Mouse (Mus musculus): ENCODE data around the gene Defb25.
"Not testable (repeated sequence)": the region's sequence is repeated elsewhere in the genome, so short reads cannot be mapped to it uniquely, and the experiment has no call there.

The Defb25 gene

GRCm38 (mm10) chr2:152622953-152623352 lies at the start of gene Defb25:
Gene Defb25, minus strand, starts transcription at chr2:152623053.
- no peak for DNase-seq

DNA sequence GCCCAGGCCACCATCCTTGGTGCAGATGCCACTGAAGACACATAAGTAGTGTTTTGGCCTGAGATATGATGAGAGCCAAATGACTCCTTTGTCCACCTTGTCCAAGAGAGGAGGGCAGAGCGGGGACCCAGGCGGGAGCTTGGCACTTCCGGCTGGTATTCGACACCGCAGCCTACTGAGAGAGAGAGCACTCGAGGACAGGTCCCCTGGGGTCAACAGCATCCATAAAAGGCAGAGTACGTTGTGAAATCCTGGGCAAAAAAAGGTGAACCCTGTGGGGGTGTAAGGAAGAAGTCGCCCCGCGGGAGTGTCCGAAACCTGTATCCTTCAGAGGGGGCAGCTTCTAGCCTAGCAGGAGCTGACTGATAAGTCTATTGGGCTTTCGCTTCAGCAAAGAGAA lies 49.3 kb upstream of the Defb25 start:
- DNase-seq: no peak

DNA sequence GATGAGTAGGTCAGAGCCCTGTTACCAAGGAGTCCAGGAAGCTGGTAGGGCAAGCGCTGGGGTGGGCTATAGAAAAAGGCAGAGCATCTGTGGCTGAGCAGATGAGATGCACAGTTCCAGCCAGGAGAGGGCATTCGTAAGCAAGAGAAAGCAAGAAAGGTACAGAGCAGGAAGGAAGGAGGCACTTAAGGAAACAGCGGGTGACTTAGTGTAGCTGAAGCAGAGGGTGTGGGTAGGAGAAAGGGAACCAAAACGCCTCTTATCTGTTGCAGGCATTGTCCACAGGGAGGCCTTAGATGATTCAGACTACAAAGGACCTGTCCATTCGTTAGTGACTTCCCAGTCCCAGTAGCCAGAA lies 48.8 kb upstream of the Defb25 start:
- DNase-seq: no peak

GRCm38 (mm10) chr2:152670983-152671641 lies 48.3 kb upstream of the Defb25 start:
- DNase-seq: no peak

DNA sequence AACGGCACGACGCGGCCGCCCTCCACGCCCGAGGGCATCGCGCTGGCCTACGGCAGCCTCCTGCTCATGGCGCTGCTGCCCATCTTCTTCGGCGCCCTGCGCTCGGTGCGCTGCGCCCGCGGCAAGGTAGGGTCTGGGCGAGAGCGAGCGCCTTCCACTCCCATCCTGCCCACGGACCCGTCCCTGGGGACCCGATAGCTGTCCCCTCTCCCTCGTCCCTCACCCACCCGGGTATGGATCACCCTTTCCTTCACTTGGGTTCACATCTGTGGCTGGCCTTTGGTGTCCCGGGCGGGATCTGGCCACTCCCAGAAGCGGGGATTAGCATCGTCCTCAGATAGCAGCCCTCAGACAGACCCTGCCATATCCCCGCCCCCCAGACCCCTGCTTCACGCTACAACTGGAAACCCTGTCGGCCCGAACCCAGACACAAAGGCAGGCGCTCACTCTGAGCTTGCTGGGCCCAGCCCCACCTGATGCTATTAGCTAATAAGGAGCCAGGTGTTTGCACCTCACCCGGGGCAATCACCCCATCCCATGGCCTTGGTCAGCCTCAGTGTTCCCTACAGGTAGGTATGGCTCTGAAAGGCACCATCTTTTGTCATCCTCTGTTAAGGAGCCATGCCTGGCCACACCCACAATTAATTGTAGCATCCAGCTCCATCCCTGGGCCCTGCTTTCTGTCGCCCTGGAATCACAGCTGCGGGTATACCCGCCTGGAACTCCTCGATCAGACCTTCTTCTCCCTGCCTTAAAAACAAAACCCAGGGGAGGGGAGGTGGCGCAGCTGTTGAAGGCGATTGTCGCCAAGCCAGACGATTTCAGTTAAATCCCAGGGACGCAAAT lies 47.0 kb upstream of the Defb25 start:
- DNase-seq: peak; percentile 64

- peak; percentile 91 for DNase-seq
Observed at GRCm38 (mm10) chr2:152669256-152669638, 46.4 kb upstream of the Defb25 start, which contains the start of gene H13. Gene H13, plus strand, starts transcription at chr2:152669461.

GRCm38 (mm10) chr2:152666191-152666590 lies 43.3 kb upstream of the Defb25 start:
- DNase-seq: not testable (repeated sequence)

DNA sequence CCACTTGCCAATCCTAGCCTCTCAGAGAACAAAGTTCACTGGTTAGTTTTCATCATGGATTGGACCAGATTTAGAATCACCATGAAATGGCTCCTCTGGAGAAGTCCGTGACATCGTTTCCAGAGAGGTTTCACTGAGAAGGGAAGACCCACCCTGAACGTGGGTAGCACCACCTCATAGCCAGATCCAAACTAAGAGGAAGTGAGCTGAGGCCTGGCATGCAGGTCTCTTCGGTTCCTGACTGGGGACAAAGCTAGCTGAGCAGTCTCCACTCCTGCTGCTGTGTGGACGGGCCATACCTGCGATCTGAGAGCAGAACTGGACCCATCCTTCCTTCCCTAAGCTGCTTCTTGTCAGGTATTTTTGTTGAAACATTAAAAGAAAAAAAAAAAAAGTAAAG lies 38.3 kb upstream of the Defb25 start:
- DNase-seq: no peak

DNA sequence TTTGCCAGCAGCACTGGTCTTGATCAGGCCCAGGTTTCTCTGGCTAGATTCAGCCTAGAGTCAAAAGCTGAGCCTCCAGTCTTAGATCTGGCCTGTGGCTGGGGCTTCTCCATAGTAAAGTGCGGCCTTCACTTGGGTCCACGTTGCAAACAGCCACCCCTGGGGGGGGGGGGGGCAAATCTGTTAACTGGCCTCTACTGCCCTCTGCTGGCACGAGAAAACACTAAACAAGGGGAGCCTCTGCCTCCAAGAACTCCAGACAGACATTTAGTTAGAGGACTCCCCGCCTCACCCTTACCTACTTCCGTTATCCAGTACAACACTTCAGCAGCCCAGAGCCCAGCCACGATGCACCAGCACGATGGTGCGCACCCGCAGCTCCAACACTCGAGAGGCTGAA lies 34.5 kb upstream of the Defb25 start:
- no peak for DNase-seq

- no peak for DNase-seq
Observed at GRCm38 (mm10) chr2:152653874-152654715, 31.2 kb upstream of the Defb25 start.

DNA sequence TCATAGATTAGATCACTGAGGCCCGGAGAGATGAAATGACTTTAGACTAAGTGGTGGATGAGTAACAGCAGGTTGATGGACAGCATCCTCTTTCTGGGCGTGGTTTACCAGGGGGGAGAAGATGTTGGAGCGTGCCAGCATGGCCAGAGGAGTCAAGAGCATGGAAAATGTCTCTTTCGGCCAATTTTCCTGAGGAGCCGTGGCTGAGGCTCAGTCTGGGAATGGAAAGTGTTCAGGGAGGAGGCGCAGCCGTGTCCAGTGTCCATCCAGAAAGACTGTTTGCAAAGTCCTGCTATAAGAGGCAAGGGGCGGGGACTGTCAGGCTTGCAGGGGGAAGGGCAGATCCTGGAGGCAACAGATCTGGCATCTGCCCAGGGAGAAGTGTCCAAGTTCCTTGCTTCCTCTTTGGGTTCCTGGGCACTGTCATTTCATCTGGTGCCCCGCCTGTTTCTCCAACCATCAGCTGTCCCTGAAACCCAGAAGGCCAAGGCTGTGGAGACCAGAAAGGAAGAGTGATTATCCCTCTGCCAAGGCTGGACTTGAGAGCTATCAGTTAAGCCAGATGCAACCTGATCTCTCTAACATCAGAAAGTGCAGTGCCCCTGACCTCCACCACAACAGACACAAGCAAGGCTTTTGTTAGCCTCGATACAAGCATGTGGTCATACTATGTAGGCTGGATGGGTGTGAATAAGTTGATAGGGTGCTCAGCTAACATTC lies 30.2 kb upstream of the Defb25 start:
- DNase-seq: no peak

DNA sequence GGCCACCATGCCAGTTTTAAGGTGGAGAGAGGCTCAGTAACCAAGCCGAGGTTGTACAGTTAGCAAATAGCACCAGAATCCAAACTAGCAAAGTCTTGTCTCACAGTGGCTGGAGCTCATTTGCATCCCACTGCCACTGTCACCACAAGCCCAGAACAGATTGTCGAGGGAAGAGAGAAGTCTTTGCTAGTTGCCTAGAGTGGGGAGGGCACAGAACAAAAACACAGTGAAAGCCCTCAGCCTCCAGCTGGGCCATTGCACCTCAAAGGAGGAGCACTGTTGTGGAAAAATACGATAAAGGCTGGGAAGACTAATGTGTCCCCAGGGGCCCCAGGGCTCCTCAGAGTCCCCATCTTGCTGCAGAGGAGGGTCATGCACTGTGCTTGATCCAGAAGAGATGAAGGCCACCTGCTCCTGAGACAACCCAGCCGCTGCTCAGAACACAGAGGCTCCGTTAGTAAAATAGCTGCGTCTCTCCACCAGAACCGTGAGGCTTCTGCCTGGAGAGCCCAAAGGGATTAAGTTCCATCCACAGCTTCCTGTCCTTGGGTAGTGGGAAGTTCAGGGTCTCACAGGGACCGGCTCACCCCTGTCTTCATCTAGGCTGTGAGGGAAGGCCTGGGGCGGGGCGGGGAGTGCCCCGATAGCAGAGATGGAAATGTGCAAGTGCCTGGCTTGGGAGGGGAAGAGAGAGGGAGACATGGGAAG lies 16.7 kb upstream of the Defb25 start:
- DNase-seq: no peak

GRCm38 (mm10) chr2:152638865-152639264 lies 16.0 kb upstream of the Defb25 start:
- DNase-seq: no peak

DNA sequence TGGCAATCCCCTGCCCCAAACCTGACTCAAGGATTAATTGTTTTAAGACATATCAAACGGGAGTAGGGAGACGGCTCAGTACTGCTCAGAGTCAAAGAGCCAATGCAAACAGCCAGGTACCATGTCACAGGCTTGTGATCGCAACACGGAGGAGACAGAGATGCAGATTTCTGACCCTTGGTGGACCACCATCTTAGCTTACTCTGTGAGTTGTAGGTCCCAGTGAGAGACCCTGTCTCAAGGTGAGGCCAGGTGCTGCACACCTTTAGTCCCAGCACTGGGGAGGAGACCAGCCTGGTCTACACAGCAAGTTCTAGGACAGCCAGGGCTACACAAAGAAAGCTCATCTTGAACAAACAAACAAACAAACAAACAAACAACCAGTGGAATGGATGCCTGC lies 14.5 kb upstream of the Defb25 start:
- DNase-seq: no peak

GRCm38 (mm10) chr2:152637006-152637322 lies 14.1 kb upstream of the Defb25 start:
- no peak for DNase-seq

- no peak for DNase-seq
Observed at GRCm38 (mm10) chr2:152636246-152637005, 13.6 kb upstream of the Defb25 start.

GRCm38 (mm10) chr2:152634311-152634710 lies 11.5 kb upstream of the Defb25 start:
- DNase-seq: no peak

- DNase-seq: no peak
Observed at GRCm38 (mm10) chr2:152633334-152633733, 10.5 kb upstream of the Defb25 start.

- no peak for DNase-seq
Observed at GRCm38 (mm10) chr2:152629904-152630303, 7.1 kb upstream of the Defb25 start.

- DNase-seq: no peak
Observed at GRCm38 (mm10) chr2:152629239-152629638, 6.4 kb upstream of the Defb25 start.

GRCm38 (mm10) chr2:152628066-152628465 lies 5.2 kb upstream of the Defb25 start:
- no peak for DNase-seq

Measured in cerebellum, adult 11-12 months (tissue).